Mouse (Mus musculus) left cerebral cortex, postnatal 4 days (tissue): ENCODE results near the gene Galnt11. TPM values are rescaled to one million over a fixed set of nuclear protein-coding genes. Genes with fewer than 3 reads are reported as not detected.

Source experiments
- DNase-seq: peaks from one replicate; pipeline ENCODE4 v3.0.0-alpha.2; 2022
- intact Hi-C: fragments of 180-260 bp; cut with DNase I; formaldehyde crosslinking; loops from one replicate; pipeline ENCODE4 v1.15.1; 2025
- total RNA-seq, 2 experiments: library from RNA; stranded (reverse); gene quantifications; 2 replicates each; pipeline ENCODE4 v1.2.3; 2021

Gene Galnt11
- total RNA-seq, 2 experiments from 2014 or later = 36.8 to 38.6 TPM

GRCm38 (mm10) chr5:25252825-25253544 is 31.3 kb downstream of the Galnt11 start:
- intact Hi-C loops = no loop called here

GRCm38 (mm10) chr5:25254491-25254890 is 32.8 kb downstream of the Galnt11 start:
- intact Hi-C loops = no loop called here
- DNase-seq = no peak

More at GRCm38 (mm10) chr5:25252825-25253544, 31.3 kb downstream of the Galnt11 start:
- DNase-seq = no peak

GRCm38 (mm10) chr5:25256686-25257085 is 35.0 kb downstream of the Galnt11 start:
- no peak for DNase-seq
- intact Hi-C loops = no loop called here

GRCm38 (mm10) chr5:25261452-25261851 is 39.7 kb downstream of the Galnt11 start:
- no peak for DNase-seq
- intact Hi-C loops = no loop called here

GRCm38 (mm10) chr5:25262266-25262665 is 40.6 kb downstream of the Galnt11 start:
- intact Hi-C loops = no loop called here
- DNase-seq = no peak

- intact Hi-C loops = no loop called here
- no peak for DNase-seq
Measured at GRCm38 (mm10) chr5:25268258-25268888, 46.7 kb downstream of the Galnt11 start.

- intact Hi-C loops = loop anchor here (5.0 kb wide), 1 partner anchor 37 kb away; no protein-coding TSS in a partner anchor
- DNase-seq = no peak
Measured at GRCm38 (mm10) chr5:25275629-25276028, 53.9 kb downstream of the Galnt11 start.

GRCm38 (mm10) chr5:25276365-25276764 is 54.7 kb downstream of the Galnt11 start:
- DNase-seq = no peak
- intact Hi-C loops = loop anchor here (5.0 kb wide), 1 partner anchor 36 kb away; no protein-coding TSS in a partner anchor

GRCm38 (mm10) chr5:25283988-25284387 is 62.3 kb downstream of the Galnt11 start:
- intact Hi-C loops = no loop called here
- DNase-seq = no peak

GRCm38 (mm10) chr5:25296830-25297229 is 75.1 kb downstream of the Galnt11 start:
- DNase-seq = no peak
- intact Hi-C loops = no loop called here

GRCm38 (mm10) chr5:25310226-25310625 is 88.5 kb downstream of the Galnt11 start:
- intact Hi-C loops = loop anchor here (5.0 kb wide), 1 partner anchor 33 kb away; no protein-coding TSS in a partner anchor
- DNase-seq = no peak

- peak; percentile 28 for DNase-seq
- intact Hi-C loops = loop anchor here (5.0 kb wide), 1 partner anchor 37 kb away; no protein-coding TSS in a partner anchor
Measured at GRCm38 (mm10) chr5:25313881-25314280, 92.2 kb downstream of the Galnt11 start.

Other genes starting within 250 kb of the Galnt11 start
- 100 to 1,000 TPM; 162 to 172 TPM for gene Prkag2, start 121.3 kb upstream of the Galnt11 start, total RNA-seq
- not detected for gene Galntl5, start 40.4 kb upstream of the Galnt11 start, total RNA-seq
- not detected for gene E130116L18Rik, start 1.2 kb downstream of the Galnt11 start, total RNA-seq